Mouse (Mus musculus) heart, embryonic 14.5 days (tissue): ENCODE data around the gene Cyp11a1. TPM values are rescaled to one million over a fixed set of nuclear protein-coding genes. Genes with fewer than 3 reads are reported as not detected.

ENCODE experiments used
- ATAC-seq: fragments of 200-750 bp; cut with Nextera tagmentation; 2 replicates; pipeline ENCODE4 v1.8.0; 2017; ENCODE audit warnings: low read depth, moderate TSS enrichment; ENCODE audit not compliant: insufficient number of reproducible peaks, insufficient read depth, low FRiP score
- H3K27ac ChIP-seq, 2 experiments: fragments of 200-500 bp in 1 of 2; fragments of 300-500 bp in 1 of 2; sonication (generic) in 1 of 2; replicated peaks in 1 of 2; 2 replicates each; pipeline ENCODE4 v1.5.1; 2012 to 2014; ENCODE audit warnings: low read depth in 2 of 2, low read length in 2 of 2, control low read depth in 1 of 2, mild to moderate bottlenecking in 1 of 2, mixed read lengths in 1 of 2; ENCODE audit not compliant: control insufficient read depth in 1 of 2, insufficient read depth in 1 of 2
- H3K27me3 ChIP-seq: fragments of 300-500 bp; sonication (generic); 2 replicates; pipeline ENCODE4 v1.6.1; 2014; ENCODE audit warnings: mild to moderate bottlenecking, low read length, control low read depth; ENCODE audit not compliant: control insufficient read depth, insufficient read depth
- H3K36me3 ChIP-seq: fragments of 300-500 bp; sonication (generic); 2 replicates; pipeline ENCODE4 v1.6.1; 2014; ENCODE audit warnings: mild to moderate bottlenecking, control low read depth, low read length, mixed read lengths; ENCODE audit not compliant: control insufficient read depth, insufficient read depth
- H3K4me1 ChIP-seq, 2 experiments: fragments of 200-500 bp in 1 of 2; fragments of 300-500 bp in 1 of 2; sonication (generic) in 1 of 2; 2 replicates each; pipeline ENCODE4 v1.6.1; 2012 to 2014; ENCODE audit warnings: low read length in 2 of 2, control low read depth in 1 of 2, mixed read lengths in 1 of 2; ENCODE audit not compliant: control insufficient read depth in 2 of 2, insufficient read depth in 2 of 2
- H3K4me2 ChIP-seq: fragments of 300-500 bp; sonication (generic); 2 replicates; pipeline ENCODE4 v1.6.1; 2014; ENCODE audit warnings: mild to moderate bottlenecking, low read length
- H3K4me3 ChIP-seq, 2 experiments: fragments of 200-500 bp in 1 of 2; fragments of 300-500 bp in 1 of 2; sonication (generic) in 1 of 2; 2 replicates each; pipeline ENCODE4 v1.5.1; 2012 to 2014; ENCODE audit warnings: low read length in 2 of 2, mild to moderate bottlenecking in 2 of 2, control low read depth in 1 of 2, low read depth in 1 of 2, moderate library complexity in 1 of 2; ENCODE audit not compliant: control insufficient read depth in 1 of 2, insufficient read depth in 1 of 2
- H3K9ac ChIP-seq: fragments of 300-500 bp; sonication (generic); 2 replicates; pipeline ENCODE4 v1.6.1; 2014; ENCODE audit warnings: mild to moderate bottlenecking, low read length
- H3K9me3 ChIP-seq: fragments of 300-500 bp; sonication (generic); 2 replicates; pipeline ENCODE4 v1.6.1; 2016; ENCODE audit warnings: low read length, control low read depth; ENCODE audit not compliant: control insufficient read depth
- WGBS: fragments of 180-500 bp; shearing (Covaris S2); extraction: QIAGEN DNeasy Blood & Tissue Kit; methylation state at CpG from one replicate; pipeline ENCODE4 v1.1.7; 2014; 5-methylcytosine and 5-hydroxymethylcytosine counted together
- polyA plus RNA-seq: library from polyadenylated mRNA; unstranded; fragments of >200 nt; fragmentation: Nextera tagmentation; extraction: Ambion mirVana; gene quantifications from 2 replicates; pipeline ENCODE4 v1.2.1, GENCODE M21; 2014

The Cyp11a1 gene
- polyA plus RNA-seq, 1 experiment from 2014 or later, result 0.27 TPM

GRCm38 (mm10) chr9:58059920-58060319, 53.7 kb downstream of the Cyp11a1 start:
- Histone ChIP-seq H3K4me2 (no peak overlapping the region), H3K9ac (no peak overlapping the region), H3K27me3 (peaks cover 44% of the 10 kb centered on the region), H3K4me3 (no peak overlapping the region), H3K27ac (no peak overlapping the region), H3K36me3 (no peaks in the 10 kb centered on the region), H3K4me1 (peaks cover 13 to 16% of the 10 kb centered on the region in 2 experiments), H3K9me3 (no peaks in the 10 kb centered on the region)
- WGBS, result 57% methylated on average over 1 of the region's 1 CpGs
- ATAC-seq, result no peak

- Histone ChIP-seq H3K27ac (no peak overlapping the region), H3K4me3 (no peak overlapping the region), H3K4me1 (peaks cover 14% of the 10 kb centered on the region in 2 experiments), H3K9ac (no peak overlapping the region), H3K27me3 (peaks cover 47% of the 10 kb centered on the region), H3K4me2 (no peak overlapping the region), H3K36me3 (no peaks in the 10 kb centered on the region), H3K9me3 (no peaks in the 10 kb centered on the region)
- ATAC-seq, result no peak
- 5% methylated on average over 23 of the region's 23 CpGs for WGBS
Measured at GRCm38 (mm10) chr9:58060677-58061667, 54.8 kb downstream of the Cyp11a1 start.

GRCm38 (mm10) chr9:58063531-58063930, 57.3 kb downstream of the Cyp11a1 start, which contains the start of gene Stra6:
Stra6 (plus strand) TSS chr9:58063788.
- peaks cover 37% of the 10 kb centered on the region for H3K27me3 ChIP-seq
- H3K36me3 ChIP-seq, result no peaks in the 10 kb centered on the region
- H3K4me1 ChIP-seq, result peaks cover 23 to 28% of the 10 kb centered on the region in 2 experiments
- H3K27ac ChIP-seq, result no peak within 1 kb of the TSS
- WGBS, result 4% methylated on average over 3 of the region's 3 CpGs
- no peak within 1 kb of the TSS for H3K4me3 ChIP-seq
- H3K9me3 ChIP-seq, result no peaks in the 10 kb centered on the region
- no peak within 1 kb of the TSS for H3K4me2 ChIP-seq
- ATAC-seq, result no peak
- H3K9ac ChIP-seq, result no peak within 1 kb of the TSS

DNA sequence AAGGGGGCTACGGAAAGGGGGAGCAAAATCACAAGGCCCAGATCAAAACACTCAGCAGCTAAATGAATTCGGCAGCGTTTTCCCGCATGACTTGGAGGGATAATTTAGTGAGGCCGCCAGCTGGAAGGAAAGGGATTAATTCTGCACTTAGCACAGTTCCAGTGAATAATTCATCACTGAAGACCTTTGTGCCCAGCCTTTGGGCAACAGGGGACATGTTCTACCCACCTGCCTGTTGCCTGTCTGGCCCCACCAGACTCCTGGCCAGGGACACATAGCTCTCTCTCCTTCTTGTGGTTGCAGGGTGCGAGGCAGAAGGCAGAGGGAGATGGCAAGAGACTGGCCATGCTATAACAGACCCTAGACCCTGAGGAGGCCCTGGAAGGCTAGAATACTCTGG, 59.3 kb downstream of the Cyp11a1 start:
- H3K27me3 ChIP-seq, result peaks cover 38% of the 10 kb centered on the region
- H3K27ac ChIP-seq, result no peak overlapping the region
- no peaks in the 10 kb centered on the region for H3K36me3 ChIP-seq
- no peak overlapping the region for H3K4me2 ChIP-seq
- WGBS, result 73% methylated on average over 6 of the region's 6 CpGs
- no peaks in the 10 kb centered on the region for H3K9me3 ChIP-seq
- peaks cover 23 to 28% of the 10 kb centered on the region in 2 experiments for H3K4me1 ChIP-seq
- ATAC-seq, result no peak
- H3K4me3 ChIP-seq, result no peak overlapping the region
- H3K9ac ChIP-seq, result no peak overlapping the region

DNA sequence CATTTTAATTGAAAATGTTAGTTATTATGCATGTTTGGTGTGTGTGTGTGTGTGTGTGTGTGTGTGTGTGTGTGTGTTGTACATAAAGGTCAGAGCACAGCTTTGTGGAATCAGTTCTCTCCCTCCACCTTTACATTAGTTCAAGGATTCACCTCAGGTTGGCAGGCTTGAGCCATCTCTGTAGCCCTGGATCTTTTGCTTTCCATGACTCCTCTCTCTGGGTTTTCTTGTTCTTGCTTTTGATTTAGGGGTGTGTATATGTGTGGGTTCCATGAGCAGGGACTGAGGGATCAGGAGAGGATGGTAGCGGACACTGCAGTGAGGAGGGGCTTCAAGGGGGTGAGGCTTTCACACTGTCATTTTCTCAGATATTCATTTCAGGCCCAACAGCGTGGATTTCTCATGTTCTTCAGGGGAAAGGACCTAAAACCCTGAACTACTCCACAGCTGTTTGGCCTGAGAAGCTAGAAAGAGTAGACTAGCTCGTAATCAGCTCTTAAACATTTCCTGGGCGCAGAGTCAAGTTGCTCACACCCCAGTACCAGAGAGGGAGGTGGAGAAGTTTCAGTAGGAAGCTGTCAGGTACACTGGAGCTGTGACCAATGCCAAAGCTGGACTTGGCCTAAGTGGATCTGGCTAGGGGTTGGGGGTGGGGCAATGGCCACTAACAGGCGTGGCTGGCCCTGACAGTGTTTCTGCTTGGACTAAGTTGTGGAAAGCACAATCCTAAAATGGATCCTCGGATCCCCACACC, 59.9 kb downstream of the Cyp11a1 start:
- peaks cover 22 to 27% of the 10 kb centered on the region in 2 experiments for H3K4me1 ChIP-seq
- no peak overlapping the region for H3K4me3 ChIP-seq
- no peak overlapping the region for H3K27ac ChIP-seq
- no peak overlapping the region for H3K4me2 ChIP-seq
- H3K9ac ChIP-seq, result no peak overlapping the region
- ATAC-seq, result no peak
- H3K27me3 ChIP-seq, result peaks cover 34% of the 10 kb centered on the region
- no peaks in the 10 kb centered on the region for H3K9me3 ChIP-seq
- 67% methylated on average over 6 of the region's 6 CpGs for WGBS
- H3K36me3 ChIP-seq, result no peaks in the 10 kb centered on the region

- H3K27ac ChIP-seq, result no peak overlapping the region
- peaks cover 28% of the 10 kb centered on the region; the same call in 1 of the 2 replicates for H3K27me3 ChIP-seq
- no peaks in the 10 kb centered on the region for H3K9me3 ChIP-seq
- peaks cover 19 to 24% of the 10 kb centered on the region in 2 experiments for H3K4me1 ChIP-seq
- no peaks in the 10 kb centered on the region for H3K36me3 ChIP-seq
- H3K4me3 ChIP-seq, result no peak overlapping the region
- no peak overlapping the region for H3K9ac ChIP-seq
- H3K4me2 ChIP-seq, result no peak overlapping the region
- WGBS, result 57% methylated on average over 6 of the region's 6 CpGs
- no peak for ATAC-seq
Measured at GRCm38 (mm10) chr9:58066731-58067095, 60.5 kb downstream of the Cyp11a1 start.

DNA sequence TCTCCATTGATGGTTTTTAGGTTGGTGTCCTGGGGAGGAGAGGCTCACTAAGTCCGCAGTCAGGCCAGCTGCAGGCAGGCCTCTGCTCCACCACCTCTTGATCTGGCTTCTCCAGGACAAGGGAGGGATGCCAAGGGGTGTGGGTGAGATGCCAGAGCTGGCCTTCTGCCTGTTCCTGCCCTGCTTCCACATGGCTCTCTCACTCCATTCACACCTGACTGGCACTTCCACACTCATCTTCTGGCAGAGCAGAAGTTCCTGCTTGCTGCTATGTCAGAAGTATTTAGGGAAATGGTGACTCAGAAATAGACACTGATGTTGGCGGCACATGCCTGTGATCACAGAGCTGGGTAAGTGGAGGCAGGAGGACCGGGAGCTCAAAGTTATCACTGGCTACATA, 61.3 kb downstream of the Cyp11a1 start:
- Histone ChIP-seq H3K4me1 (peaks cover 19 to 23% of the 10 kb centered on the region in 2 experiments), H3K27ac (no peak overlapping the region), H3K36me3 (no peaks in the 10 kb centered on the region), H3K27me3 (peaks cover 25% of the 10 kb centered on the region; the same call in 1 of the 2 replicates), H3K4me3 (no peak overlapping the region), H3K9me3 (no peaks in the 10 kb centered on the region), H3K9ac (no peak overlapping the region), H3K4me2 (no peak overlapping the region)
- WGBS, result 75% methylated on average over 3 of the region's 3 CpGs
- ATAC-seq, result no peak
